Mouse (Mus musculus) limb, embryonic 13.5 days (tissue): Measurements from ENCODE around the gene Arpp19. TPM values are rescaled to one million over a fixed set of nuclear protein-coding genes. Genes with fewer than 3 reads are reported as not detected.

ENCODE experiments used
- ATAC-seq: fragments of 200-750 bp; cut with Nextera tagmentation; 2 replicates; pipeline ENCODE4 v1.8.0; 2017; ENCODE audit warnings: low read depth, moderate number of reproducible peaks, moderate TSS enrichment; ENCODE audit not compliant: low FRiP score
- H3K27ac ChIP-seq: fragments of 300-500 bp; sonication (generic); 2 replicates; pipeline ENCODE4 v1.5.1; 2015; ENCODE audit warnings: inconsistent platforms, mild to moderate bottlenecking, moderate library complexity
- H3K27me3 ChIP-seq: fragments of 300-500 bp; sonication (generic); 2 replicates; pipeline ENCODE4 v1.6.1; 2015; ENCODE audit warnings: mild to moderate bottlenecking, inconsistent platforms
- H3K36me3 ChIP-seq: fragments of 300-500 bp; sonication (generic); 2 replicates; pipeline ENCODE4 v1.6.1; 2015; ENCODE audit warnings: inconsistent platforms, mild to moderate bottlenecking, moderate library complexity
- H3K4me1 ChIP-seq: fragments of 300-500 bp; sonication (generic); 2 replicates; pipeline ENCODE4 v1.6.1; 2015; ENCODE audit warnings: inconsistent platforms
- H3K4me2 ChIP-seq: fragments of 300-500 bp; sonication (generic); replicated peaks from 2 replicates; pipeline ENCODE4 v1.6.1; 2015; ENCODE audit warnings: inconsistent platforms, mild to moderate bottlenecking, moderate library complexity
- H3K4me3 ChIP-seq: fragments of 300-500 bp; sonication (generic); 2 replicates; pipeline ENCODE4 v1.5.1; 2015; ENCODE audit warnings: moderate library complexity, mild to moderate bottlenecking, inconsistent platforms
- H3K9ac ChIP-seq: fragments of 300-500 bp; sonication (generic); 2 replicates; pipeline ENCODE4 v1.6.1; 2015; ENCODE audit warnings: mild to moderate bottlenecking, inconsistent platforms
- H3K9me3 ChIP-seq: fragments of 300-500 bp; sonication (generic); 2 replicates; pipeline ENCODE4 v1.6.1; 2016; ENCODE audit warnings: inconsistent platforms
- WGBS: fragments of 180-500 bp; shearing (Covaris S2); methylation state at CpG from one replicate; pipeline ENCODE4 v1.1.7; 2015; 5-methylcytosine and 5-hydroxymethylcytosine counted together
- polyA plus RNA-seq: library from polyadenylated mRNA; unstranded; fragments of >200 nt; fragmentation: Nextera tagmentation; extraction: Ambion mirVana; gene quantifications from 2 replicates; pipeline ENCODE4 v1.2.1, GENCODE M21; 2015

Gene Arpp19
- polyA plus RNA-seq: 293 and 295 TPM in 2 replicates

- under 1% methylated on average over 72 of the region's 73 CpGs for WGBS
- Histone ChIP-seq H3K4me2 (peak within 1 kb of the TSS; percentile 72), H3K4me3 (peak within 1 kb of the TSS; percentile 94), H3K4me1 (peaks cover 13% of the 10 kb centered on the region), H3K27ac (peak within 1 kb of the TSS; percentile 75), H3K27me3 (no peaks in the 10 kb centered on the region), H3K9me3 (no peaks in the 10 kb centered on the region), H3K36me3 (peaks cover 4% of the 10 kb centered on the region), H3K9ac (peak within 1 kb of the TSS; percentile 96)
- ATAC-seq: peak; percentile 95
Observed at GRCm38 (mm10) chr9:75037451-75038356, at the start of gene Arpp19. Arpp19 (plus strand) TSS chr9:75037614.

GRCm38 (mm10) chr9:74988893-74989460 lies 48.4 kb upstream of the Arpp19 start:
- no peak overlapping the region for H3K4me3 ChIP-seq
- no peak overlapping the region for H3K9ac ChIP-seq
- H3K9me3 ChIP-seq: no peaks in the 10 kb centered on the region
- peaks cover 10% of the 10 kb centered on the region for H3K4me1 ChIP-seq
- H3K36me3 ChIP-seq: no peaks in the 10 kb centered on the region
- H3K27ac ChIP-seq: no peak overlapping the region
- WGBS: 83% methylated on average over 7 of the region's 7 CpGs
- no peak for ATAC-seq
- no peaks in the 10 kb centered on the region for H3K27me3 ChIP-seq
- H3K4me2 ChIP-seq: no peak overlapping the region

DNA sequence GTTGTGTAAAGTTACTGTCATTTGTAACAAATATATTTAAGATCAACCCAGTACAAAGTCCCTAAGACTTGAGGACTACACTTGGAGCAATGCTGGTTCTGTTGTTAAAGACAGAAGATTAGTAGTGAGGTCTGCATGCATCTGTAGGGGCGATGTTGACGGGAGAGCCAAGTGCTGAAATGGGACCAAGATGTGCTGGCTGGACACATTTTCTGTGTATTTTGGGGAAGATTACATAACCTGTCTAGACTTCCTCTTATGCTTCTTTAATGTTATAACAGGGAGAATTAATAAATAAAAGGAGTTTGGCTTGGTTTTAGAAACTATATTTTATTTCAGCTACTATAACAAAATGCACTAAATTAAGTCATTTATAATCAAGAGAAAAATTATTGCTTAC lies 47.4 kb upstream of the Arpp19 start:
- Histone ChIP-seq H3K27me3 (no peaks in the 10 kb centered on the region), H3K9me3 (no peaks in the 10 kb centered on the region), H3K27ac (no peak overlapping the region), H3K4me2 (no peak overlapping the region), H3K4me1 (peaks cover 10% of the 10 kb centered on the region), H3K36me3 (no peaks in the 10 kb centered on the region), H3K4me3 (no peak overlapping the region), H3K9ac (no peak overlapping the region)
- ATAC-seq: no peak
- 87% methylated on average over 2 of the region's 2 CpGs for WGBS

GRCm38 (mm10) chr9:74994611-74995257 lies 42.7 kb upstream of the Arpp19 start:
- no peak overlapping the region for H3K4me2 ChIP-seq
- H3K36me3 ChIP-seq: no peaks in the 10 kb centered on the region
- H3K27me3 ChIP-seq: no peaks in the 10 kb centered on the region
- H3K9me3 ChIP-seq: no peaks in the 10 kb centered on the region
- H3K4me1 ChIP-seq: no peaks in the 10 kb centered on the region
- WGBS: 78% methylated on average over 10 of the region's 10 CpGs
- 0 out of 2 replicates have a peak, but pooled peaks have one; percentile 36 for ATAC-seq
- H3K9ac ChIP-seq: no peak overlapping the region
- no peak overlapping the region for H3K27ac ChIP-seq
- no peak overlapping the region for H3K4me3 ChIP-seq

DNA sequence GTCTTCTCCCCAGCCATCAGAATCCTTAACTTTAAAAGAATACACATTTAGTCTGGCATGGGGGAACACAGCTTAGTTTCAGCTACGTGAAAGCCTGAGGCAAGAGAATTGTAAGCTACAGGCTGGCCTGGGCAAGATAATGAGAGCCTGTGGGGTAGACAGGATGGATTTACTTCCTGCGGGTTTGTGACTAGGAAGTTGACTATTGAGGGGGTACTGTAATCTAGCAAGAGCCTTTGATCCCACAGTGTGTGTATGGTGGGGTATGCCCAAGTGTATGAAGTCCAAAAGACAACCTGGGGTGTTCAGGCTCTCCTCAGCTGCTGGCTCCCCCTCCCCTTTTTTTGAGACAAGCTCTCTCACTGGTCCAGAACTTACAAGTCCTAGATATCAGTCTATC lies 41.1 kb upstream of the Arpp19 start:
- no peaks in the 10 kb centered on the region for H3K27me3 ChIP-seq
- WGBS: 63% methylated on average over 2 of the region's 2 CpGs
- H3K27ac ChIP-seq: no peak overlapping the region
- H3K9me3 ChIP-seq: no peaks in the 10 kb centered on the region
- no peaks in the 10 kb centered on the region for H3K4me1 ChIP-seq
- no peak overlapping the region for H3K4me2 ChIP-seq
- H3K9ac ChIP-seq: no peak overlapping the region
- H3K36me3 ChIP-seq: no peaks in the 10 kb centered on the region; the same call in 1 of the 2 replicates
- ATAC-seq: no peak
- H3K4me3 ChIP-seq: no peak overlapping the region

DNA sequence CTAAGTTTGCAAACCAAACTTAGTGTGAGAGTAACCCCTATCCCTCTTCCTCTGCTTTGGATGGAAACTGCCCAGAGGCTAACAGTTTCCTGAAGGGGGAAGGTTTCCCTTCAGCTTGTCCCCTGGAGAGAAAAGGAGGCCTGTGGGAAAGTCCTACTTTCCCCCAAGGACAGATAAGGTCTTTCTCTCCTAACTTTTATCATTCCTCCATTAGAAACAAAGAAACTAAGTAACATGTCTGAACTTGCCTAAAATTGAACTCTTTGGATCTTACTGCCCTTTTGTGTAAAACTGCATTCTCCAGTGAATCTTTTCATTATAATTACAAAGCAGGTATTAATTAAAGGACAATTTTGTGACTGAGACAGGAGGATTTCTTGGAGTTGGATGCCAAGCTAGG lies 39.4 kb upstream of the Arpp19 start:
- Histone ChIP-seq H3K9ac (no peak overlapping the region), H3K9me3 (no peaks in the 10 kb centered on the region), H3K4me1 (no peaks in the 10 kb centered on the region), H3K4me3 (no peak overlapping the region), H3K36me3 (no peaks in the 10 kb centered on the region; the same call in 1 of the 2 replicates), H3K27ac (no peak overlapping the region), H3K27me3 (no peaks in the 10 kb centered on the region), H3K4me2 (no peak overlapping the region)
- ATAC-seq: no peak

DNA sequence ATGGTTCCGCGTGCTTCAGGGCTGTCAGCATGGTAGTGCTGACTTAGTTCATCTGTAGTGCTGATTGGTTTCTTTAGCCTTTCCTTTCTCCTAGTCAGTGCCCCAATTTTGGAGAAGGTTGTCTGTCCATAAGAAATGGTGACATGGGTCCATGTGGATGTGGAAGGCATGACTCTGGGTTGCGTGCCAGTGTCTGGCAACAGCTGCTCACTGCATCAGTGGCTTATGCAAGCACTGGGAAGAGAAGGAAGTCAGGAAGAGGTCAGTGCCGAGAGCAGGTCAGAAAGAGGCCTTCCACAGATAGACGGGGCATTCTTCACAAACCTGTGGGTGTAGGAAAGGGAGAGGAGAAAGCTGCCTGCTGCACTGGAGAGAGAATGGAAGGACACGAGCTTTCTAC lies 36.4 kb upstream of the Arpp19 start:
- H3K9ac ChIP-seq: no peak overlapping the region
- no peak overlapping the region for H3K4me3 ChIP-seq
- H3K4me2 ChIP-seq: no peak overlapping the region
- H3K4me1 ChIP-seq: no peaks in the 10 kb centered on the region
- H3K27ac ChIP-seq: no peak overlapping the region
- no peaks in the 10 kb centered on the region for H3K27me3 ChIP-seq
- 88% methylated on average over 6 of the region's 6 CpGs for WGBS
- H3K36me3 ChIP-seq: peaks cover 6% of the 10 kb centered on the region
- no peaks in the 10 kb centered on the region for H3K9me3 ChIP-seq
- ATAC-seq: no peak

DNA sequence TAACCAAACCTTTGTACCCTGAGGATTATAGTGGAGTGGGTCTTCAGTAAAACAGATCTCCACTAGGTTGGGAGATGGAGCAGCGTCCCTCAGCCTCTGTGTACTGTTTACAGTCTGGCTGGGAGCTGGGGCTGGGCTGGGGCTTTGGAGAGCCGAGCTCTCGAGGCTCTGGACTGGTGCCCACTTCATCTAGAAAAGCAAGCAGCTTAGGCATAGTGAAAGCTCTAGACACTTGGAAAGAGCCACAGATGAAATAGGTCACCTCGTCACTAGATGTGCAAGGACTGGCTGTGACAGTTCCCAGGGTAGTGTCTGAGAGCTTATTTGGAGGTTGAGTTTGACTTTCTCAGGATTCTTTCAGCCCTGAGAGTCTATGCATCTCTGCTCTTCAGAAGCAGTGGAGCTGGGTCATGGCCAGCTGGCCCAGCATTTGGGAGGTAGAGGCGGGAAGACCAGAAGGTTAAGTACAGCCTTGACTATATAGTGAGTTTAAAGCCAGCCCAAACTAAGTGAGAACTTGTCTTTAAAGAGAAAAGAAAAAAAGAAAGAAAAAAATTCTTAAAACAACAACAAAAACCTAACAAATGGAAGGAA lies 35.7 kb upstream of the Arpp19 start:
- no peaks in the 10 kb centered on the region for H3K27me3 ChIP-seq
- peaks cover 13% of the 10 kb centered on the region for H3K36me3 ChIP-seq
- no peak overlapping the region for H3K4me2 ChIP-seq
- no peak overlapping the region for H3K9ac ChIP-seq
- no peaks in the 10 kb centered on the region for H3K4me1 ChIP-seq
- no peak for ATAC-seq
- no peaks in the 10 kb centered on the region for H3K9me3 ChIP-seq
- no peak overlapping the region for H3K27ac ChIP-seq
- WGBS: 54% methylated on average over 5 of the region's 5 CpGs
- no peak overlapping the region for H3K4me3 ChIP-seq

DNA sequence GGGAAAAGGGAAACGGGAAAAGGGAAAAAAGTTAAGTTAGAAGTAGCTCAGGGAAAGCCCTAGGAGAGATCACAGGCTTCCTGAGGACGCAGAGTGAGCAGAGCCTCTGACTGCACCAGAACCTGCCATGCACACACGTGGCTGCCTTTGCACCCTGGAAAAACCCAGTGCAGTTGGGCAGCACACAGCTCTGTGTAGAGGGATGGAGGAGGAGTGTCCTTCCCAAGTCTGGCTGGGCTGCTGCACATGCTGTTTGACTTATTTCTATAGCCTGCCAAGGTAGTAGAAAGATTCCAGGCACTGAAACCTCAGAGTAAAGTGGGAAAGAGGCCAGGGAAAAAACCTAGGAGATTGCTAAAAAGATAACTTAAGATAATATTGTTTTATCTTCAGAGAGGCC lies 35.2 kb upstream of the Arpp19 start:
- Histone ChIP-seq H3K27me3 (no peaks in the 10 kb centered on the region), H3K4me2 (no peak overlapping the region), H3K9ac (no peak overlapping the region), H3K9me3 (no peaks in the 10 kb centered on the region), H3K4me1 (no peaks in the 10 kb centered on the region), H3K4me3 (no peak overlapping the region), H3K27ac (no peak overlapping the region; the same call in 1 of the 2 replicates), H3K36me3 (peaks cover 15% of the 10 kb centered on the region)
- no peak for ATAC-seq
- WGBS: 67% methylated on average over 3 of the region's 3 CpGs

DNA sequence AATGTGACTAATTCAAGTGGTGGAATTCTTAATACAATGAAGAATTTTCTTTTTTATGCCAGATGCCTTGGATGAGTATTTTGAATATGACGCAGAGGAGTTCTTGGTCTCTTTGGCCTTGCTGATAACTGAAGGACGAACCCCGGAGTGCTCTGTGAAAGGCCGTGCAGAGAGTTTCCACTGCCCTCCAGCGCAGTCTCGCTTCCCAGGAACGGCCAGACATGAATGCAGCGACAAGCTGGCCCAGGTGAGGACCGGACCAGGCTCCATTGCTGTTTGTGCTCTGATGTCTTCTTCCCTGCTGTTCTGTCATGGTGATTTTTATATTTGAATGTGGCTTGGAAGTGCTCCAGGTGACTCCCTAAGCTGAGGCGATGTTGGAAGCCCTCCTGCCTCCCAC lies 33.2 kb upstream of the Arpp19 start:
- no peak overlapping the region for H3K4me2 ChIP-seq
- H3K27me3 ChIP-seq: no peaks in the 10 kb centered on the region
- 92% methylated on average over 10 of the region's 10 CpGs for WGBS
- no peaks in the 10 kb centered on the region for H3K4me1 ChIP-seq
- H3K4me3 ChIP-seq: no peak overlapping the region
- no peaks in the 10 kb centered on the region for H3K9me3 ChIP-seq
- H3K9ac ChIP-seq: no peak overlapping the region
- no peak overlapping the region for H3K27ac ChIP-seq
- no peak for ATAC-seq
- H3K36me3 ChIP-seq: peaks cover 22% of the 10 kb centered on the region

GRCm38 (mm10) chr9:75016591-75016990 lies 20.8 kb upstream of the Arpp19 start:
- no peaks in the 10 kb centered on the region for H3K4me1 ChIP-seq
- WGBS: 93% methylated on average over 2 of the region's 2 CpGs
- H3K4me2 ChIP-seq: no peak overlapping the region
- ATAC-seq: no peak
- no peak overlapping the region for H3K27ac ChIP-seq
- H3K27me3 ChIP-seq: no peaks in the 10 kb centered on the region
- no peaks in the 10 kb centered on the region for H3K9me3 ChIP-seq
- no peak overlapping the region for H3K4me3 ChIP-seq
- no peak overlapping the region for H3K9ac ChIP-seq
- peaks cover 44% of the 10 kb centered on the region for H3K36me3 ChIP-seq

DNA sequence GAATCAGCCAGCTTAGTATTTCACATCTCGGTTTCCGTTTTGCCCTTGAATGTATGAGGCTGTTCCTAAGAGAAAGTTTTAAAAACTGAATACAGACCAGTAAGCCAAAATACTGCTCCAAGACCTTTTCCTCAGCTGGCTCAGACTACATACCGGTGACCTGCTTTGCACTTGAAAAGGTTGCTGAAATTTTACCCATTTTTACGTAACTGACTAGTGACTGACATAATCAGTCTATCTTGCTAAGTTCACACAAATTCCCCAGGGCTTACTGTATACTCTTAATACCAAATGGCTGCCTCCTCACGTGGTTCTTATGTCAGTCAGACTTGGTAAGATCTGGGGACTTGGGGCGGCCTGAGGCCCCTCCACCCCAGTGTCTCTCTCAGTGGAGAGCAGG lies 18.2 kb upstream of the Arpp19 start:
- Histone ChIP-seq H3K4me3 (no peak overlapping the region), H3K4me1 (no peaks in the 10 kb centered on the region), H3K4me2 (no peak overlapping the region), H3K9me3 (no peaks in the 10 kb centered on the region), H3K27me3 (no peaks in the 10 kb centered on the region), H3K36me3 (peaks cover 43% of the 10 kb centered on the region), H3K27ac (no peak overlapping the region), H3K9ac (no peak overlapping the region)
- ATAC-seq: no peak
- WGBS: 87% methylated on average over 6 of the region's 6 CpGs
